Mouse (Mus musculus) midbrain, embryonic 16.5 days (tissue): ENCODE data around the gene Gjd3. TPM values are rescaled to one million over a fixed set of nuclear protein-coding genes. Genes with fewer than 3 reads are reported as not detected.
"Not testable (repeated sequence)": the region's sequence is repeated elsewhere in the genome, so short reads cannot be mapped to it uniquely, and the experiment has no call there.

Source experiments
- ATAC-seq: fragments of 200-750 bp; cut with Nextera tagmentation; 2 replicates; pipeline ENCODE4 v1.8.0; 2017; ENCODE audit warnings: moderate TSS enrichment
- H3K27ac ChIP-seq: fragments of 300-500 bp; sonication (generic); 2 replicates; pipeline ENCODE4 v1.5.1; 2014; ENCODE audit warnings: mild to moderate bottlenecking, low read length, mixed read lengths
- H3K27me3 ChIP-seq: fragments of 300-500 bp; sonication (generic); 2 replicates; pipeline ENCODE4 v1.6.1; 2014; ENCODE audit warnings: low read depth, low read length, mixed read lengths; ENCODE audit not compliant: control insufficient read depth, insufficient read depth
- H3K36me3 ChIP-seq: fragments of 300-500 bp; sonication (generic); 2 replicates; pipeline ENCODE4 v1.6.1; 2014; ENCODE audit warnings: mild to moderate bottlenecking, low read length, moderate library complexity, mixed read lengths; ENCODE audit not compliant: control insufficient read depth, insufficient read depth
- H3K4me1 ChIP-seq: fragments of 300-500 bp; sonication (generic); 2 replicates; pipeline ENCODE4 v1.6.1; 2014; ENCODE audit warnings: mild to moderate bottlenecking, low read length, mixed read lengths; ENCODE audit not compliant: control insufficient read depth, insufficient read depth
- H3K4me2 ChIP-seq: fragments of 300-500 bp; sonication (generic); 2 replicates; pipeline ENCODE4 v1.6.1; 2014; ENCODE audit warnings: mild to moderate bottlenecking, low read length, mixed read lengths
- H3K4me3 ChIP-seq: fragments of 300-500 bp; sonication (generic); 2 replicates; pipeline ENCODE4 v1.5.1; 2014; ENCODE audit warnings: low read depth, mild to moderate bottlenecking, low read length, moderate library complexity, mixed read lengths
- H3K9ac ChIP-seq: fragments of 300-500 bp; sonication (generic); 2 replicates; pipeline ENCODE4 v1.6.1; 2014; ENCODE audit warnings: low read depth, low read length, mixed read lengths
- H3K9me3 ChIP-seq: fragments of 300-500 bp; sonication (generic); replicated peaks from 2 replicates; pipeline ENCODE4 v1.6.1; 2014; ENCODE audit warnings: mild to moderate bottlenecking, low read length, mixed read lengths; ENCODE audit not compliant: control insufficient read depth, poor library complexity, severe bottlenecking
- WGBS: fragments of 180-500 bp; shearing (Covaris S2); extraction: QIAGEN DNeasy Blood & Tissue Kit; methylation state at CpG from one replicate; pipeline ENCODE4 v1.1.7; 2014; 5-methylcytosine and 5-hydroxymethylcytosine counted together
- polyA plus RNA-seq: library from polyadenylated mRNA; unstranded; fragments of >200 nt; fragmentation: Nextera tagmentation; extraction: Ambion mirVana; gene quantifications from 2 replicates; pipeline ENCODE4 v1.2.1, GENCODE M21; 2015

The Gjd3 gene
- polyA plus RNA-seq, 1 experiment from 2014 or later: 1.9 TPM

DNA sequence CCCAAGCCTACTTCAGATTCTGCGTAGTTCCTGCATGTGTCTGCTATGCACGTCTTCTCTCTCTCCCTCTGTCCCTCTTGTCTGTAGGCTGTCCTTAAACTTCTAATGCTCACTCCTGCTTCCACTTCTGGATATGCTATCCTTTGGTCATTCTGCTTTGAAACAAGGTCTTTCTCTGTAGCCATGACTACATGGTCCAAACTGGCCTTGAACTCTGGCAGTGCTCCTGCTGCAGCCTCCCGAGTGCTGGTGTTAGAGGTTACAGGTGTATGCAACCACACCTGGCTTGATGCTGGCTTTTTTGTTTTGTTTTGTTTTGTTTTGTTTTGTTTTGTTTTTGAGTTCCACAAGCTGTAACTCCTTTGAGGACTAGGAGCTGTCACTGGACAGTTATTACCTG lies 48.4 kb downstream of the Gjd3 start:
- Histone ChIP-seq H3K36me3 (no peaks in the 10 kb centered on the region), H3K4me3 (no peak overlapping the region), H3K27me3 (peaks cover 13% of the 10 kb centered on the region), H3K9ac (no peak overlapping the region), H3K27ac (no peak overlapping the region), H3K4me1 (peaks cover 49% of the 10 kb centered on the region), H3K9me3 (no peaks in the 10 kb centered on the region), H3K4me2 (no peak overlapping the region)
- no peak for ATAC-seq
- WGBS: 90% methylated on average over 3 of the region's 3 CpGs

DNA sequence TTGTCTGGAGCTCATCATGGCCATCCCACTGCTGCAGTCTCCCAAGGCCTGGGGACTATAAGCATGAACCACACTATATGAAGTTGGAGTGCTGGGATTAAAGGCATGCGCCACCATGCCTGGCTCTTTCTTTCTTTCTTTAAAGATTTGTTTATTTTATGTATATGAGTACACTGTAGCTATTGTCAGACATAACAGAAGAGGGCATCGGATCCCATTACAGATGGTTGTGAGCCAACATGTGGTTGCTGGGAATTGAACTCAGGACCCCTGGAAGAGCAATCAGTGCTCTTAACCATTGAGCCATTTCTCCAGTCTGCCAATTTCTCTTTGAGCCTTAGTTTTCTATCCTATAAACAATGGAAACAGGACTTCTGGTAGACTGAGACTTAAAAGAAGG lies 49.0 kb downstream of the Gjd3 start:
- H3K9ac ChIP-seq, ATAC-seq, H3K36me3 ChIP-seq, H3K4me3 ChIP-seq, H3K9me3 ChIP-seq, H3K27ac ChIP-seq, H3K4me2 ChIP-seq: not testable (repeated sequence)
- WGBS: 93% methylated on average over 2 of the region's 2 CpGs
- Histone ChIP-seq H3K4me1 (peaks cover 54% of the 10 kb centered on the region), H3K27me3 (peaks cover 13% of the 10 kb centered on the region)

DNA sequence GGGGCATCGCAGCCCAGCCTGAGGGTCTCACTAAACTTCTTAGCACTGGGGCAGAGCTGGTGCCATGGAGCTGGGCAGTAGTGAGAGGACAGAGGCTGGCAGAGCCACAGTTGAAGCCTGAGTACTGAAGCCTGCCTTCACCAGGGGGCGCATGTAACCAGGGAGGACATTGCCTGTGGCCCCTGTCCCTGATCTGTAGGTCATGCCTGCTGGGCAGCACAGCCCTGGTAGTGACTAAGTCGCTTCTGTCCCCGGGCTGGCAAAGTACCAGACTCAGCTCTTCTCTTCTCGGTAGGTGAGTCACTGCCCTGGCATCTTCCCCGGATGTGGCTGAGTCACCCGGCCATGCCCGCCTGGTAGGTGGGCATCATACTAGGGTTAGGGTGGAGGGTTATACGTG lies 49.7 kb downstream of the Gjd3 start:
- H3K4me2 ChIP-seq: no peak overlapping the region
- no peak for ATAC-seq
- H3K9me3 ChIP-seq: no peaks in the 10 kb centered on the region
- peaks cover 10% of the 10 kb centered on the region for H3K27me3 ChIP-seq
- H3K9ac ChIP-seq: no peak overlapping the region
- 52% methylated on average over 9 of the region's 9 CpGs for WGBS
- H3K36me3 ChIP-seq: no peaks in the 10 kb centered on the region
- no peak overlapping the region for H3K4me3 ChIP-seq
- no peak overlapping the region for H3K27ac ChIP-seq
- peaks cover 53% of the 10 kb centered on the region for H3K4me1 ChIP-seq

DNA sequence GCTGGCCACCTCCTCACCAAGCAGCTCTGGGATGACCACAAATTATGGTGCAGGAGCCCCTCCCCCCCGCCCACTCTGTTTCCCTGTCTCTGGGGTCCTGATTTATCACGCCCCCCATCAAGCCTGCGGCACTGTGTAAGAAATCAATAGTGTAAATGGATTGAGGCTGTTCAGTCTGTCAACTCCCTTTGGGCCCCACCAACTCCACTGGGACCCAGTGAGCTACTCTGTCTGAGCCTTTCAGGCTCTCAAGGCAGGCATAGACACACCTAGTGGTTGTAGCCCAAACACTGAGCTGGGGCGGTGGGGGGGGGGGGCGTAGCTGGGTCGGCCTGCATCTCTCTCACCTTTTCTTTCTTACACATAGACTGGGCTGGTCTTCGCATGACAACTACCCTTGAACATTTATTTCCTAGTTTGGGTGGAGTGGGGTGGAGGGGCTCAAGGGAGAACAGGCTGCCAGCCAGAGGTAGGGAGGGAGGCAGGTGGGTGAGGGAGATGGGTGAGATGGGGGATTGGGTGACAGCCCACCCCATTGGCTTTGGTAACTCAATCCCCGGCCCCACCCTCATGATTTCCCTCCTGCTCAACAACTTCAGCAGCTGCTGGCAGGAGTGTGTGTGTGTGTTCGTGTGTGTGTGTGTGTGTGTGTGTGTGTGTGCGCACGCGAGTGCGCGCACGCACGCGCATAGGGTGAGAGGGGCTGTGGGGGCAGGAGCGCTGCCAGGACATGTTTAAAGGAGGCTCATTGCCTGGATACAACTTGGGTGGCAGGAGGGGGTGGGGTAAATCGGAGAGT lies 50.3 kb downstream of the Gjd3 start:
- ATAC-seq: no peak
- Histone ChIP-seq H3K4me1 (peaks cover 49% of the 10 kb centered on the region), H3K4me2 (no peak overlapping the region), H3K9ac (no peak overlapping the region), H3K4me3 (no peak overlapping the region), H3K27me3 (peaks cover 10% of the 10 kb centered on the region), H3K36me3 (no peaks in the 10 kb centered on the region), H3K27ac (no peak overlapping the region), H3K9me3 (no peaks in the 10 kb centered on the region)
- 37% methylated on average over 16 of the region's 19 CpGs for WGBS

Other genes starting within 250 kb of the Gjd3 start
- 139 and 149 TPM in 2 replicates for gene Thra, start 242.4 kb downstream of the Gjd3 start, polyA plus RNA-seq
- 3.5 and 5.2 TPM in 2 replicates for gene Nr1d1, start 207.7 kb downstream of the Gjd3 start, polyA plus RNA-seq
- gene Msl1, start 187.5 kb downstream of the Gjd3 start, polyA plus RNA-seq: 29.2 and 33.2 TPM in 2 replicates
- 47.0 and 51.7 TPM in 2 replicates for gene Casc3, start 178.1 kb downstream of the Gjd3 start, polyA plus RNA-seq
- gene Rapgefl1, start 146.2 kb downstream of the Gjd3 start, polyA plus RNA-seq: 9.6 and 10.6 TPM in 2 replicates
- 4.5 and 4.7 TPM in 2 replicates for gene Wipf2, start 119.4 kb downstream of the Gjd3 start, polyA plus RNA-seq
- gene Cdc6, start 75.2 kb downstream of the Gjd3 start, polyA plus RNA-seq: 2.4 TPM in 2 replicates
- 9.5 and 9.6 TPM in 2 replicates for gene Rara, start 55.2 kb downstream of the Gjd3 start, polyA plus RNA-seq
- gene Top2a, start 41.2 kb upstream of the Gjd3 start, polyA plus RNA-seq: 20.4 and 29.1 TPM in 2 replicates
- 117 and 119 TPM in 2 replicates for gene Igfbp4, start 58.2 kb upstream of the Gjd3 start, polyA plus RNA-seq
- 0.04 and 0.09 TPM in 2 replicates for gene Tns4, start 106.3 kb upstream of the Gjd3 start, polyA plus RNA-seq
- 0.15 TPM in 1 of 2 replicates, not detected in the other for gene Ccr7, start 172.1 kb upstream of the Gjd3 start, polyA plus RNA-seq
- gene Smarce1, start 248.0 kb upstream of the Gjd3 start, polyA plus RNA-seq: 270 and 326 TPM in 2 replicates